Mouse (Mus musculus) testis, postnatal 14 days (tissue): ENCODE measurements around the gene L3mbtl1.
A peak's percentile ranks its signal among the peaks of the same experiment; 100 is the strongest.
"Not testable (repeated sequence)": the region's sequence is repeated elsewhere in the genome, so short reads cannot be mapped to it uniquely, and the experiment has no call there.

Experiments
- DNase-seq: peaks from one replicate; pipeline ENCODE4 v3.0.0; 2021; ENCODE audit warnings: low spot score

L3mbtl1 gene

DNA sequence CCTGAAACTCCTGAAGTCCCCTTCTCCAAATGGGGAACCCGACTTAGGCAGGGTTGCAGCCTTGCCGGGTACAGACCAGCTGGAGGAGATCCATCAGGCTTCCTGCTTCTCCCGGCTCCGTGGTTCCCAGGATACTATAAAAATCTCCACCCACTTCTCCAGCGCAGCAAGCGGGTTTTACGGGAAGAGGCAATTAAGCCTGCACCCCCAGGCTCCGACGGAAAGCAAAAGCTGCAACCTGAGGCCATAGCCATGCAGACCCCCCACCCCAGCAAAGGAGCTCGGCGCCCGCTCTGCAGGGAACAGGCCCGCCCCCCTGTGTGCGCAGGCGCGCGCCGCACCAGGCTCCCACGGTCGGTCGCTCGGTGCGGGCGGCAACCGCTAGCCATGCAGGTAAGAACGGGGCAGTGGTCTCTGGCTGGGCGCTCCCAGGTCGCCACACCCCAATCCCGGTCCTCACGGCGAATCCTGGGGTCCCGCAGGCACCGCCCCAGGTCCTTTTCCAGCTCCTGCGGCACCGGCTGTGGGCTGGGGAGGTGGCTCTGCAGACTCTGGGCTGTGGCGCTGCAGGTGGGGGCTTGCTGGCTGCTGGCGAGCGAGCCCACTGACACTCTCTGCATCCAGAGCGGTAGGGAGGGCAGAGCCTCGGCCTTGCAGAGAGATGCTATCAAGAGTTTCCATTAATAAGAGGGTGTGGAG, at the start of gene L3mbtl1:
Gene L3mbtl1 (plus strand): TSS at position 325 of the 699 bp plus-strand sequence.
- peak; percentile 57 for DNase-seq

DNA sequence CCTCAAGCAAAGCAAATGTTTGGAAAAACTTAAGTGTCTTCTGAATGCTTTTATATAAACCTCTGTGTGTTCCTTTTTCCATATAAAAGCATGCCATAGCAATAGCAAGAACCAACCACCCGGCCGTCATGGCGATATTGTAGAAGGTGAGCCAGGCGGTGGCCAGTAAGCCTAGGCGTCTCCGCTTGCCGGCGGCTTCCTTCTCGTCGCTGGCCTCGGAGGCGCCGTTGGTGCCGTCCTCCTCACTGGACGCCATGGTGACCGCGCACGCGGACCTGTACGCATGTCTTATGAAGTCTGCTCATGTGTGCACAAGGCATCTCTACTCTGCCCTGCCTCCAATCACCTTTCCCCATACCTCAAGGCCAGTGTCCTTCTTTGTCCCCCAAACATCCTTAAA, 44.0 kb upstream of the L3mbtl1 start:
- not testable (repeated sequence) for DNase-seq

DNA sequence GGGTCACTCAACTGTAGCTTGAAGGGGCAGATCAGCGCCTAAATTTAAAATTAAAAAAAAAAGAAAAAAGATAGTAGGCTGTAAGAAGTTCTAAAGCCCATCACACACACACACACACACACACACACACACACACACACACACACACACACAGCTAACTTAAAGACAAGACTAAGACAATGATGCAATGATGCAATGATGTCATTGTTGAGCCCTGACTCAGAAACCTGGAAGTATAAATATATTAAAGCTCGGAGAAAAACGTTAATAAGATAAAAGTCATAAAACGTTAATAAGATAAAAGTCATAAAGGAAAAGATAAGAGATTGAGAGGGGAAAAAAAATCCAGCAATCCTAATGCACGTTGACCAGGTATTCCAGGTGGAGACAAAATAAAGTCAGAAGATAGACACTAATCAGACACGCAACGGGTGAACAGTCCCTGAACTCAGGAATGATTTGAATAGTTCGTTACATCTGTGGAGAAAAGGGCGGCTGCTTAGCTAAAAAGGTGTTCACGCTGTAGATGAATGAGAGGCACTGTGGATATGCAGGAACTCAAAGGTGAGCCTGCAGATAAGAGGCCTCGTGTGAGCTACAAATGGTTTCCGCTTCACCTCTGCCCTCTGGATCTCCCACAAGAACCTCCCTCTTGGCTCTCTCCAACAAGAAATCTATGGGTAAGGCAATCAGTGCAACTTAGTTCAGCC, 43.2 kb upstream of the L3mbtl1 start:
- DNase-seq, result no peak

DNA sequence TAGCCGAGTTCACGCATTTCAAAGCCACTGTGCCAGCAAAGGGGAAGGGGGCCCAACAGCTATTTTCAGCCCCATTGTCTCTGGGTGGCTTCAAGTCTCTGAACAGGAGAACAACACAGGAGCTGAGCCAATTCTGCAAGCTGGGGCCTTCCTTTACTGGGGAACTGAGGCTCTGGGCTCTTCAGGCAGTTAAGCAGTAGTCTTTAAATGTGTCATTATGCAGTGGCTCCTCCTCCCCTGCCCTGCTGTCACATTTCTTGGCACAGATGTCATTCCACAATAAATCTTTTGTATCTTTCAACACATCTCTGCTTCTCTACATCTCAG, 42.7 kb upstream of the L3mbtl1 start:
- no peak for DNase-seq

DNA sequence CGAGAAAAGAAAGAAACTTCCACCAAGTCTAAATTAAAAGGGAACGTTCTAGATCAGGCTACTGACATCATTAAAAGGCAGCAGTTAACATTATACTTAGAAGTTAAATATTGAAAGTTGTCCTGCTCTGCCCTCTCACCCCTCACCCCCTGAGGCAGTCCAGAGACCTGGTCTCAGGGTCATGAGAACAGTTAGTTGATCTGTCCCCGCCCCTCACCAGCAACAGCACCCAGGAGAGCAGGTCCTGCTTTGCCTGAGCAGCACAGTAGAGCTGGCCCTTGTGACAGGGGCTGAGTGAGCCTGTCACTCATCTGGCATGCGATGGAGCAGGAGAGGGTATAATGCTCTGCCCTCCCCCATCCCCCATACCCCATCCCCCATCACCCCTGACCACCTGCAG, 37.4 kb upstream of the L3mbtl1 start:
- no peak for DNase-seq

DNA sequence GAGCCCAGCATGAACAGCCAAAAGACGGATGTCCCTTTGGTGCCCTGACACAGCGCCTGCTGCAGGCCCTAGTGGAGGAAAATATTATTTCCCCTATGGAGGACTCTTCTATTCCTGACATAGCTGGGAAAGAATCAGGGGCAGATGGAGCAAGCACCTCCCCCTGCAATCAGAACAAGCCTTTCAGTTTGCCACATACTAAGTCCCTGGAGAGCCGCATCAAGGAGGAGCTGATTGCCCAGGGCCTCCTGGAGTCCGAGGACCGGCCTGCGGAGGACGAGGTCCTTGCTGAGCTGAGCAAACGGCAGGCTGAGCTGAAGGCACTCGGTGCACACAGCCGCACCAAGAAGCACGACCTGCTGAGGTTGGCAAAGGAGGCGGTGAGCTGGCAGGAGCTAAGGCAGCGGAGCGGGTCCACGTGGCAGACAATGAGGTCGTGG, 35.2 kb upstream of the L3mbtl1 start:
- DNase-seq, result no peak

DNA sequence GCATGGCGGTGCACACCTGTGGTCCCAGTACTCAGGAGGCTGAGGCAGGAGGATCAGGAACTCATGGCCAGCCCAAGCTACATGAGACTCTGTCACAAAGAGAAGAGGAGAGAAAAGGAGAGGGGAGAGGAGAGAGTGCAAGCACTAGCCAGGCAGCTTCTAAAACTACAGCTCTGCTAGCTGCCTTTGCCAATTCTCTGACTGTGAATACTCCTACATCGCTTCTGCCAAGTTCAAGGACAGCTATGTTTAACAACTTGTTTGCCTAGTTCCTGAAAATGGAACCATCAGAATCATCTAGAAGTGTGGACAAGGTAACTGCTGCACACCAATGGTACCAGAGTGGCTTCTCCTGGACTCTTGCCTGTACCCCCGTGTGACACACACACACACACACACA, 29.2 kb upstream of the L3mbtl1 start:
- DNase-seq, result no peak

DNA sequence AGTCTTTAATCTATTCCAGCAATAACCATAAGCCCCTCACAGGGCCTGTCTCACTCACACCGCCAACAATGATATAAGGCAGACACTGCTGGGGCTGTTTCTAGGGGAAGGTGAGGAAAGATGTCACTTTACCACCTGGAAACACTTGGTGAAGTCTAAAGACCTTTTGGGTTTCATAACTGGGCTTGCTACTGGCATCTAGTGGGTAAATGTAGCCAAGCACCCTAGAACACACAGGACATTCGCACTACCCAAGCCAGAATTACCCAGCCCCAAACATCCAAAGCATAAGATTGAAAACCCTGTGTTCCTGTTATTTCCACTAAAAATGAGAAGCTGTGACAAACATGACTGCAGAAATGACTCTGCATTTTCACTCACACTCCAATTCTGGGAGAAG, 28.8 kb upstream of the L3mbtl1 start:
- no peak for DNase-seq

DNA sequence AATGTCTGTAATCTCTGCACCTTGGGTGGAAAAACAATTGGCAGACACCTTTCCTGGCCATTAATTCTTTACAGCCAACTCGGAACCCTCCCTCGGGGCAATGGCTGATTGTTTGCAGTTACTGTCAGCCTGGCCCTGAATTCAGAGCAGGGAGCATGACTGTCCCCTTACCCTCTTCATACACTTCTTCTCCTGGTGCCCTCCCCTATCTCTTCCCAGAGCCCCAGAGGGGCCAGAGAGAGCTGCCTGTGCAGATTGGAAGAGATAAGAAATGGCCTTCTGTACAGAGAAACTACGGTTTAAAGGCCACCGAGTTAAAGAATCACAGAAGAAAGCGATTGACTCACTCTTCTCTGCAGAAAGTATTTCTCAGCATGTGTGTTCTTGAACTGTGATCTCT, 23.3 kb upstream of the L3mbtl1 start:
- DNase-seq, result no peak

DNA sequence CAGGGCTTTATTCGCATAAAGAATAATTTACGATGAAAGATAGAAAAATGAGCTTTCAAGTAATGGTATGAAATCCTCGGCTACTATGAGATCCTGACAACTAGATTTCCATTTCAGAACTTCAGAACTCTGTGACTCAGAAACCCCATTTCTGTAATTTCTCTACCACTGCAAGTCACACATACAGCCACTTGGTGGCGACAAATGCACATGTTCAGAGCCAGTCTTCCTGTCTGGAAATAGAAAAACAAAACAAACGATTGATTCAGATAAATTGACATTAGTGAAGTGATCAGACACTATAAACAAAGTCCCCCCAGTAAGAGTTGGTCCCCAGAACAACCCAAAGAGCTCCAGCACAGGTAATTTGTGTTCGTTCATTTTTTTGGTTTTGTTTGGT, 21.1 kb upstream of the L3mbtl1 start:
- DNase-seq, result no peak

DNA sequence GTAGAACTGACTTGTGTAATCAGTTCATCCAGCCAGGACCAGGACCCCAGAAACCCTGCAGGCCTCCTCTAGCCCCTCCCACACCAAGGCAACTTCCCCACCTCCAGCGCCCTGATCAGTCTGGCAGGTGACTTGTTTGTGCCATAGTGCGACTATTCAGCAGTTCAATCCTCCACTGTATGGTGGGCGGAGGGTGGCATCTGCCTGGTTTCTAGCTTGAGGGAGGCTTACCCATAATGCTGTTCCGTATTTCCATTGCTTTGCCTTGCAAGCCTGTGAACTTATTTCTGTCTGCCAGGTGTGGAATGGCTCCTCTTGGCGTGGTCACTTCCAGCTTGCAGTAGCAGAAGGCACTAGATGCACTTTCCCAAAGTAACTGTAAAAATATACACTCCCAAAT, 20.4 kb upstream of the L3mbtl1 start:
- no peak for DNase-seq

DNA sequence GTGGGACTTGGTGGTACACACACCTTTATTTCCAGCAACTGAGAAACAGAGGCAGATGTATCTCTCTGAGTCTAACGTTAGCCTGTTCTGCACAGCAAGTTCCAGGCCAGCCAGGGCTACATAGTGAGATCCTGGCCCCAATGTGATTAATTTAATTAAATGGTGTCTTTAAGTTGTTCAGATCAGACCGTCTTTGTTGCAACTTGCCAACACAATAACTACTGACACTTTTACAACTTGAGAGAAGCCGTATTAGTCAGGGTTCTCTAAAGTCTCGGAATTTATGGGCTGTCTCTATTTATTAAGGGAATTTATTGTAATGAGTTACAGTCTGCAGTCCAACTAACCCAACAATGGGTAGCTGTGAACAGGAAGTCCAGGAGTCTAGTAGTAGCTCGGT, 19.1 kb upstream of the L3mbtl1 start:
- DNase-seq, result no peak

DNA sequence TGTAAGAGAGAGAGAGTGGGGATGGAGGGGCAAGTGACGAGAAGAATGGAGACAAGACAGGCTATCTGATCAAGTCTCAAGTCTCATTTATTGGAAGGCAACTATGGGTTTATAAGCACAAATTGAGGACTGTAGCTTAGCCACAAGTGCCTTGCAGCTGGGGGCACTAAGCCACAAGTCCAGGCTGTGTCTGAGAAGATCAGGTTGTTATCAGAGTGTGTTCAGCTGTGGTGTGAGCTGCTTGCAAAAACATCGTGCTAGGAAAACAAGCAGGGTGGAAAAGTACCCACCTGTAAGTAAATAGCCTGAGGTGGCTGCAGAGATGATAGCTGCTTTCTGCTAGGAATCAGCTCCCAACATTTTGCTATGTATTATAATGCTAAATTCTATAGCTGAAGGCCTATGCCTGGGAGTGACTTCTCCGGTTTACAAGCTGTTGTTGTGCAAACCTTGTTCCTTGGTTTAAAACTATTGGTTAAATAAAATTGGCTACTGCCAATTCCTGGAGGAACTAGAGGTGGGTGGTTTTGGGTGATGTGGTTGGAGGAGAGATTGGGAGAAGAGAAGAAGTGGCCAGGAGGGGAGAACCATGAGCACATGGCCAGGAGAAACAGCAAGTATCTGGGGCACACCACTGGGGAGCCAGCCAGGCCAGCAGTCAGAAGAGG, 15.2 kb upstream of the L3mbtl1 start:
- DNase-seq, result no peak

DNA sequence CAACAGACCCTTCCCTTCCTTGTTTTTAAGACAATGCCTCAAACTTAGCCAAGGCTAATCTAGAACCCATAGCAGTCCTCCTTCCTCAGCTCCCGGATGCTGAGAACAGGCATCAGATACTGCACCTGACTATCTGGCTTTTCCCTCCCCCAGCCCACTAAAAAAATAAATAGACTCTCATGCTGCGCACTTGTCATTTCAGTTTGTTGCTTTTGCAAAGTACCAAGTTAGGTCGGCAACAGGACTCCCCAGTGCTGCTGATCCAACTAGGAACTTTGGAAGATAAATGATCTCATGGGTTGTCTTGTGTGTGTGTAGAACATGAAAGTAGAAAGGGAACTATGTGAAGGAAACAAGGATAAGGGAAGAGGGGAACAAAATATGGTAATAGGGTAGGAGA, 13.6 kb upstream of the L3mbtl1 start:
- DNase-seq, result no peak

DNA sequence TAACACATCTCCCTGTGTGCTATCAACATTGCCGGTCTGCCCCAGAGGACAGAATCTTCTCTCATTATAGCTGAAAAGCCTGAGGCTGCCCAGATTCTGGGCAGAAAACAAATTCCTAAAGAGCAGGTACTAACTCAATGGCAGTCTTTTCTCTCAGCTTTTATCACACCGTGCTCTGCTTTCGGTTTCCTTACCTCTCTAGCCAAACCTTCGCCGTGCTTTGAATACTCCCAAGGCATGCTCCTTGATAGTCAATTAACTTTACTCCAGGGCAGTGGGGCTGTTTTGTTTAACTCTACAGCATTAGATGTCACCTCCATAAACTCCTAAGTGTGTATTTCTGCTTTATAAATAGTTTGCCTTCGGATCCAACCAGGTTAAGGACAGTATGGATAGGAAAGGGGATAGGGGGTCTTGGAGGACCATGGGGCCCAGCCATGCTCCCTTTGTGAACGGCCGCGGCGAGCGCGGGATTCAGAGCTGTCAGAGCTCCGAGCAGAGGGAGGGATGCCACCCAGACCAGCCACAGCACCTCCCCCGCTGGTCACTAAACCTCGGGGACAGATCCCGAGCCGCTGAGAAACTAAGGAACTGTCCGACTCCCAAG, 12.7 kb upstream of the L3mbtl1 start:
- DNase-seq, result no peak

DNA sequence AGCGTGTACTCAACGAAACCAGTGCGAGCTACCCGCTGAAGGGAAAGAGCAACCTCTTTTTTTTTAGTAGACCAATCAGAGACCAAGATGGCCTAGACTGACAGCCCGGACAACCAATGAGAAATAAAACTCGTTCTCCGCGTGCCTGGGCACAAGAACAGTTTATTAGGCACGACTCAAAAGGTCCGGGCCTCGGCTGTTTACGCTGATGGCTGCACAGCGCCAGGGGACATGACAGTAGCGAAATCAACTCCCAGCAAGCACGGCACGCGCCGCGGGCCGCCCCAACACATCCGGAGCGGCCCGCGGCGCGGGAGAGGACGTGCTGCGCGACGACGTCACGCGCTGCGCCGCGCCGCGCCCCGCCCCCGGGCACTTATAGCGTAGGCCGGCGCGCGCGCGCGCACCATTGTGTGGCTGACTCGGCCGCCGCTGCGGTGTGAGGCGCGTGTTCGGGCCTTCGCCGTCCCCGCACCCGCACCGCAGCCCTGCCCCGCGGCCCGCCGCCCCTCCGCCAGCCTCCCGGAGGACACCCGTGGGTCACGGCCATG, 12.1 kb upstream of the L3mbtl1 start, which contains the start of gene Srsf6:
Gene Srsf6 (plus strand): TSS at position 406 of the 551 bp plus-strand sequence.
- DNase-seq, result peak; percentile 91

DNA sequence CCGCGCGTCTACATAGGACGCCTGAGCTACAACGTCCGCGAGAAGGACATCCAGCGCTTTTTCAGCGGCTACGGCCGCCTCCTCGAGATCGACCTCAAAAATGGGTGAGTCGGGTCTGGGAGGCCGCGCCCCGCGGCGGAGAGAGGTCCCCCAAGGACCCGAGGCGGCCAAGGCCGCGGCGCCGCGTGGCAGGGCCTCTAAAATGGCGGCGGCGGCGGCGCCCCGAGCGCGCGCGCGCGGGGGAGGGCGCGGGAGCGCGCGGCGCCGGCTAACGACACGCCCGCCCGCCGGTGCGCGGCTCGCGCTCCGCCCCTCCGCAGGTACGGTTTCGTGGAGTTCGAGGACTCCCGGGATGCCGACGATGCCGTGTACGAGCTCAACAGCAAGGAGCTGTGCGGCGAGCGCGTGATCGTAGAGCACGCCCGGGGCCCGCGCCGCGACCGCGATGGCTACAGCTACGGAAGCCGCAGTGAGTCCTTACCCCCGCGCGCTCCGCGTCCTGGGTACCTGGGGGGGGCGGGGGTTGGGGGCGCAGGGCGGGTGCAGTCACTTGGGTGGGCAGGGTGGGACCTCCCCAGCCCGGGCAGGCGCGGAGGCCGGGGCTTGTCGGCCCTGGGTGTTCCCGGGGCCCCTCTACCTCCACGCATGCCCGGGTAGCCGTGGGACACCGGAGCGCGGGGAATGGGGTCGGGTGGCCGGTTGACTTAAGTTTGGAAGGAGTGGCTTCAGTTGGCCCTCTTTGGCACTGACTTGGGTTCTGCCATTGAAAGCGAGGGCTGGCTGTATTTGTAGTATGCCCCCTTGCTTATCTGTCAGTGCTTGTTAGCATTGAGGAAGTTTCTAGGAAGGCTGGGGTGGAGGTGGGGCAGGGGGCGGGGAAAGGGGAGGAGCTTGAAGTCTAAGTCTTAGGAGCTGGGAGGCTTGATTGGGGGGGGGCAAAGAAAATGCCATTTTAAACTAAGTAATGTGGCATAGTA, 11.3 kb upstream of the L3mbtl1 start:
- DNase-seq, result peak; percentile 72

DNA sequence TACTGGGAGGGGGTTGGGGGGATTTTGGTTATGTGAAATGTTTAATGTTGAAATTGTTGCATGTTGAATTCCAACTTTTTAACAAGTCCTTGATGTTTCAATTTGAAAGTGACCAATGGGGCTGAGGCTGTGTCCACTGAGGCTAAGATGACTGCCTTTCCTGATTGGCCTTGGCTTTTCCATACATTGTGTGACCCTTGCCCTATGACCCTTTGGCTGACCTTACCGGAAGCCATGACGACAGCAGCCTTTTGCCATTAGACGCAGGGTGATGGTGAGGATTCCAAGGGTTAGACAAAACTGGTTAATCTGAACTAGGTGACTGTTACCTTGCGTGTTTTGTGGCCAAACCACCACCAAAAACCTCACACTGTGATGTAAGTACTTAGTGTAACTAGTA, 10.6 kb upstream of the L3mbtl1 start:
- DNase-seq, result no peak

DNA sequence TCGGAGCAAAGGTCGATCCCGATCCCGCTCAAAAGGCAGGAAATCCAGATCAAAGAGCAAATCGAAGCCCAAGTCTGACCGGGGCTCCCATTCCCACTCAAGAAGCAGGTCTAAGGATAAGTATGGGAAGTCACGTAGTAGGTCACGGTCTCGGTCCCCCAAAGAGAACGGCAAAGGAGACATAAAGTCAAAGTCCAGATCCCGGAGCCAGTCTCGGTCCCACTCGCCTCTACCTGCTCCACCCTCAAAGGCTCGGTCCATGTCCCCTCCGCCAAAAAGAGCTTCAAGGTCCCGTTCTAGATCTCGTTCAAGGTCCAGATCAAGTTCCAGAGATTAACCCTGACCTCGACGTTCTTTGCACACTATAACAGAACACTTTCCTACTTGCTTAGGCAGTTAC, 8.9 kb upstream of the L3mbtl1 start:
- no peak for DNase-seq

DNA sequence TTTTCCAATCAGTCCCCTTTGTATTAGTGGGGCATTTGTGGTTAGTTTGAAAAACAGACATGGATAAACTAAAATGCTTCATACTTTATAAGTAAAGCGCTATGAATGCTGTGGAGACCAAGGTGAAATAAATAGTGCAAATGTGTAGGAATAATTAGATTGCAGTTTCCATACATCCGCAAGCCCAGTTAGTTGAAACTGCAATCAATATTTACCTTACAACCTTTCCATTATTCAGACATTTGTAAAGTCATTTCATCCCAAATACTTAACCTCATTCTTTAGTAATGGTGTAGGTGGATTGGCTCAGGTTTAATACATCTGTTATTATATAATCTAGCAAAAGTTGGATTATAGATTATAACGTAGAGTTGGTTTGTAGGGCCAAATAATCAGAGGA, 7.6 kb upstream of the L3mbtl1 start:
- DNase-seq, result no peak

DNA sequence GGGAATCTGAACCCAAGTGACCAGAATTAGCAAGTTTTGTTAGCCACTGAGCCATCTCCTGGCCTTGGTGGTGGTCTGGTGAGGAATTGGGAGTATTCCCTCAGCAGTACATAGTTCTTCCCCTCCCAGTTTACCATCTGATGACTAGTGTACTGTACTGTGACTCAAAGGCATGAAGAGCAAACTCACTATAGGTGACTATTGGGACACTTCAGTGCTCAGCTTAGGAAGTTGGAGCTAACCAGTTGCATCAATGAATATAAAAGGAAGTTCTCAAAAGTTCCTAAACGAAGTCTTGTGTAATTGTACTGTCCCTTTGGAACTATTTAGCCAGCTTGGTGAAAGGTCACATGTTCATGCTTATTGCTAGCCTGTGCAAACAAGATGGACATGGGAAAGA, 3.7 kb upstream of the L3mbtl1 start:
- DNase-seq, result no peak
